Mouse (Mus musculus) heart, adult 2 months (tissue): ENCODE results near the gene Fndc10. TPM values are rescaled to one million over a fixed set of nuclear protein-coding genes. Genes with fewer than 3 reads are reported as not detected.
"Not testable (repeated sequence)": the region's sequence is repeated elsewhere in the genome, so short reads cannot be mapped to it uniquely, and the experiment has no call there.

Experiments
- DNase-seq, 2 experiments: peaks; one replicate each; pipeline ENCODE4 v3.0.0; 2021
- H3K27ac ChIP-seq: fragments of 200-600 bp; 2 replicates; pipeline ENCODE4 v1.8.1; 2022
- H3K27me3 ChIP-seq: fragments of 200-500 bp; 2 replicates; pipeline ENCODE4 v1.6.1; 2012; ENCODE audit warnings: mild to moderate bottlenecking, low read length, inconsistent platforms, mixed read lengths; ENCODE audit not compliant: control insufficient read depth, insufficient read depth
- H3K36me3 ChIP-seq: fragments of 200-500 bp; 2 replicates; pipeline ENCODE4 v1.6.1; 2012; ENCODE audit warnings: low read length, inconsistent platforms; ENCODE audit not compliant: control insufficient read depth, insufficient read depth
- H3K4me1 ChIP-seq: fragments of 200-500 bp; 2 replicates; pipeline ENCODE4 v1.6.1; 2011; ENCODE audit warnings: low read length; ENCODE audit not compliant: control insufficient read depth, insufficient read depth
- H3K4me3 ChIP-seq: fragments of 200-600 bp; 2 replicates; pipeline ENCODE4 v1.8.1; 2022
- H3K79me2 ChIP-seq: fragments of 200-500 bp; replicated peaks from 2 replicates; pipeline ENCODE4 v1.6.1; 2012; ENCODE audit warnings: mild to moderate bottlenecking, inconsistent platforms, low read length, moderate library complexity, mixed read lengths; ENCODE audit not compliant: control insufficient read depth, insufficient read depth
- H3K9ac ChIP-seq: fragments of 200-500 bp; 2 replicates; pipeline ENCODE4 v1.6.1; 2012; ENCODE audit warnings: low read depth, mild to moderate bottlenecking, control low read depth, inconsistent platforms, low read length, mixed read lengths
- CTCF ChIP-seq: fragments of 200-600 bp; IDR thresholded peaks from 2 replicates; pipeline ENCODE4 v1.8.1; 2022; ENCODE audit warnings: antibody characterized with exemption, mild to moderate bottlenecking, moderate library complexity
- EP300 ChIP-seq: fragments of 200-500 bp; IDR thresholded peaks from 2 replicates; pipeline ENCODE4 v1.6.1; 2011; ENCODE audit warnings: low read depth, low read length, control low read depth; ENCODE audit not compliant: insufficient read depth
- POLR2A ChIP-seq: fragments of 200-500 bp; IDR thresholded peaks from 2 replicates; pipeline ENCODE4 v1.6.1; 2011; ENCODE audit warnings: mild to moderate bottlenecking, low read depth, low read length, control low read depth; ENCODE audit not compliant: insufficient read depth
- WGBS: fragments of 180-500 bp; shearing (Covaris S2); methylation state at CpG from one replicate; pipeline ENCODE4 v1.1.7; 2018; 5-methylcytosine and 5-hydroxymethylcytosine counted together
- intact Hi-C: fragments of 180-260 bp; cut with DNase I; formaldehyde crosslinking; loops from one replicate; pipeline ENCODE4 v1.15.1; 2025
- polyA plus RNA-seq: library from polyadenylated mRNA; depleted of rRNA; stranded (reverse); fragments of >200 nt; gene quantifications from 2 replicates; pipeline ENCODE4 v1.2.3, GENCODE M21; 2012
- total RNA-seq, 2 experiments: library from RNA; stranded (reverse); gene quantifications; 2 replicates each; pipeline ENCODE4 v1.2.3; 2021

The Fndc10 gene
- total and polyA plus RNA-seq, 3 experiments: 1.2 to 3.9 (median 1.5) TPM

GRCm38 (mm10) chr4:155658961-155659360, 35.2 kb upstream of the Fndc10 start:
- Histone ChIP-seq H3K9ac (no peak overlapping the region), H3K79me2 (no peaks in the 10 kb centered on the region), H3K27me3 (no peaks in the 10 kb centered on the region), H3K36me3 (no peaks in the 10 kb centered on the region), H3K4me1 (peaks cover under 1% of the 10 kb centered on the region; the same call in 1 of the 2 replicates), H3K4me3 (no peak overlapping the region), H3K27ac (no peak overlapping the region)
- intact Hi-C loops: no loop called here
- DNase-seq: no peak
- TF ChIP-seq POLR2A (no peak), EP300 (no peak), CTCF (no peak)
- WGBS: 95% methylated on average over 10 of the region's 10 CpGs

DNA sequence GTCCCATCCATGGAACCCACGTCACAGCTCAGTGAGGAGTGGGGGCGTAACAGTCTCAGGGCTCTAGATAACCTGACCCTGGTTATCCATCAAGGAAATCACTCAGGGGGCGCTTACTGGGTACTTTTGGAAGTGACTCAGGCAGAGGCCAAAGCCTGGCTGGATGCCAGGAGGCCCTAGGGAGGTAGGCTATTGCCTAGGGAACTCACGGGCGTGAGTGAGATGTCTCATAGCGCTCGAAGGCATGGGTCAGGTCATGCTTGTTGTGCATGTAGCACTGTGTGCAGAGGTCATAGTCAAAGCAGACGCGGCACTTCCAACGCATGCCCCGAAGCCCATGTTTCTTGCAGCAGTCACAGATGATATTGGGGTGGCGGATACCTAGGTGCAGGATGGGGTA, 33.5 kb upstream of the Fndc10 start:
- H3K27me3 ChIP-seq: no peaks in the 10 kb centered on the region
- H3K4me1 ChIP-seq: no peaks in the 10 kb centered on the region
- intact Hi-C loops: no loop called here
- WGBS: 59% methylated on average over 12 of the region's 12 CpGs
- no peak for DNase-seq
- H3K27ac ChIP-seq: no peak overlapping the region
- H3K79me2 ChIP-seq: no peaks in the 10 kb centered on the region
- TF ChIP-seq EP300: no peak
- no peak for TF ChIP-seq CTCF
- TF ChIP-seq POLR2A: no peak
- H3K4me3 ChIP-seq: no peak overlapping the region
- no peak overlapping the region for H3K9ac ChIP-seq
- H3K36me3 ChIP-seq: no peaks in the 10 kb centered on the region

DNA sequence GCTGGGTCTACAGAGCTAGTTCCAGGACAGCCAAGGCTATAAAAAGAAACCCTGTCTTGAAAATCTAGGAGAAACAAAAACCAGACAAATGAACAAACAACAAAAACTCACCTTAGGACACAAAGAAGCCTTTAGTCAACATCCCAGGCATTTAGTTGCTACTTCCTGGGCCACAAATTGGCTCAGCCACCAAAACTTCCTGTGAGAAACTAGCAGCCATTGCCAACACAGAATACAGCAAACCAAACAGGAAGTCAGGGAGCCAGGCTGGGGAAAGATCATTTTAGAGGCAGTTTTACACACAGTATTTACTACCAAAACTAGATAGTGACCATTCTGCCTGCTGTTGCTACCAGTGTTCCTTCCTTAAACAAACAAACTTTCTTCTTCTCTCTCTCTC, 27.2 kb upstream of the Fndc10 start:
- Histone ChIP-seq H3K27me3 (no peaks in the 10 kb centered on the region), H3K27ac (no peak overlapping the region), H3K9ac (no peak overlapping the region), H3K4me3 (no peak overlapping the region), H3K36me3 (no peaks in the 10 kb centered on the region), H3K4me1 (peaks cover 4% of the 10 kb centered on the region), H3K79me2 (0 out of 2 replicates have a peak, but pooled peaks cover 2% of the 10 kb centered on the region)
- DNase-seq: no peak
- intact Hi-C loops: loop anchor here (5.0 kb wide), 1 partner anchor 35 kb away; the partner anchor contains the start of gene Ssu72
- TF ChIP-seq EP300: no peak
- no peak for TF ChIP-seq POLR2A
- TF ChIP-seq CTCF: no peak

DNA sequence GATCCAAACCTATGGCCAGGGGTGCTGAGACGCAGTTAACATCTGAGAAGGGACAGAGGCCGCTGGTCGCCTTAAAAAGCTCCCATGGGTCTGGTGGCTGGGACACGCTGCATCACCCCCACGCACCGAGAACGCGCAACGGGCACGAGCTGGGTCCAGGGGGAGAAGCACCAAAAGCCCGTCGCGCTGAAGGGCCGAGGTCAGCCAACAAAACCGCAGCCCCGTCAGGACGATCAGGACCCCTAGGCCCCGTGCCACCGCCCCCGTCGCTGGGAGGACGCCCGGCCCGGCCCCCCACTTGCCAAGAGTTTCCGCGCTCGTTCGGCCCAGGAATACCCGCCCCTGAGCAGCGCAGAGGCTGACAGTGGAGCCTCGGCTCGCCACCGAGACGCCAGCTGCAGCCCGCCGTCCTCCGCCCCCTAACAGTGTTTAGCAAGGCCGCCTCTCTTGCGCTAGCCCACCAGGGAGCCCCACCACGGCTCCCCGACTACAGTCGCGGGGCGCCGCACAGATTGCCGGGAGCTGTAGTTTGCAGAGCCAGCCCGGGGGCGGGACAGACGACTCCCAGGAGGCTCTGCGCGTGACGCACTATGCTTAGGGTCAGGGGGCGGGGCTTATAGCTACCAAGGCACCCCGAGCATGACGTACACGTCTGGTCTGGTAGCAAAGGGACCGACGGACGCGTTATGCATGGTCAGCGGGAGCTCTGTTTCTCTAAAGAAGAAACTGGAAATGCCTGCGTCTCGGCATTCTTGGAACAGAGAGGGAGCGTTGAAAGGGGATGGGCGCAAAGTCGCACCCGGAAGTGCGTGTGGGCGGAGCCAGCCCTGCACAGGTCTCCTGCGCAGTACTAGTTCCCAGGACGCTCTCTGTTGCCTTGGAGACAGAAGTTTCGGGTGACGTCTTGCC, 25.2 kb upstream of the Fndc10 start, which contains the start of gene Mib2:
Gene Mib2, minus strand, starts transcription at position 510 of the 909 bp plus-strand sequence.
- H3K36me3 ChIP-seq: no peaks in the 10 kb centered on the region
- H3K27ac ChIP-seq: peak within 1 kb of the TSS; percentile 91
- DNase-seq: peak; percentile 97
- H3K4me3 ChIP-seq: peak within 1 kb of the TSS; percentile 89
- 0 out of 2 replicates have a peak, but pooled peaks cover 2% of the 10 kb centered on the region for H3K79me2 ChIP-seq
- under 1% methylated on average over 73 of the region's 73 CpGs for WGBS
- intact Hi-C loops: loop anchor here (5.0 kb wide), 1 partner anchor 33 kb away; the partner anchor contains the start of gene Ssu72
- peak within 1 kb of the TSS; percentile 88 for H3K9ac ChIP-seq
- peaks cover 4% of the 10 kb centered on the region for H3K4me1 ChIP-seq
- TF ChIP-seq POLR2A (peak; percentile 23; the same call in 1 of the 2 replicates), CTCF (no peak), EP300 (peak; percentile 68; the same call in 1 of the 2 replicates)
- no peaks in the 10 kb centered on the region for H3K27me3 ChIP-seq

DNA sequence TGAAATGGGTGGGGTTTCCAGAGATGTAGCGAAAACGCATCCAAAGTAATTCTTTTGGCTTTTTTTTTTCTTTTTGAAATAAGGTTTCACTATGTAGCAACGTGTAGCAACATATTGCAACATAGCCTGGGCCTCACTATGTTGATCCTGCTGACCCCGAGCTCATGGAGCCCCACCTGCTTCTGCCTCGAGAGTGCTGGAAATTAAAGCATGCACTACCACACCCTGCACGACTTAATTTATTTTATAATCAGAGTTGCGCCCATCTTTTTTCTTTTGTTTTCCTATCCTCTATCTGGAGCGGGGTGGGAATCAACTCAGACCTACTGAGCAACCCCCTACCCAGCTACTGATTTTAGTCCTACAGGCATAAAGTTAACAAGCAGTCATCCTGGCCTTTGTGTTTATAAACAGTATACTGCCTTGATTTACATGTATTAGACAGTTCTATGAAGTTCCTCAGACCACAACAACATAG, 24.5 kb upstream of the Fndc10 start:
- 0 out of 2 replicates have a peak, but pooled peaks cover 2% of the 10 kb centered on the region for H3K79me2 ChIP-seq
- H3K27ac ChIP-seq: peak overlapping the region; percentile 91
- H3K4me3 ChIP-seq: peak overlapping the region; percentile 89
- H3K36me3 ChIP-seq: no peaks in the 10 kb centered on the region
- under 1% methylated on average over 8 of the region's 8 CpGs for WGBS
- DNase-seq: no peak
- intact Hi-C loops: loop anchor here (5.0 kb wide), 1 partner anchor 33 kb away; the partner anchor contains the start of gene Ssu72
- no peaks in the 10 kb centered on the region for H3K27me3 ChIP-seq
- H3K4me1 ChIP-seq: peaks cover 4% of the 10 kb centered on the region
- TF ChIP-seq POLR2A (no peak), EP300 (no peak), CTCF (no peak)
- H3K9ac ChIP-seq: peak overlapping the region; percentile 17; the same call in 1 of the 2 replicates

GRCm38 (mm10) chr4:155670236-155670635, 23.9 kb upstream of the Fndc10 start:
- H3K4me3 ChIP-seq, H3K36me3 ChIP-seq, H3K4me1 ChIP-seq, H3K79me2 ChIP-seq, intact Hi-C loops, H3K27ac ChIP-seq, DNase-seq, H3K27me3 ChIP-seq, H3K9ac ChIP-seq: not testable (repeated sequence)
- 87% methylated on average over 4 of the region's 4 CpGs for WGBS
